Mouse (Mus musculus): ENCODE measurements at regions not wholly inside any gene's neighbourhood (a gene's known extent, or its start where the extent isn't known, plus 50 kb on each side); places are given as distances from the start of the nearest gene placed in this dataset.
"Not testable (repeated sequence)": the region's sequence is repeated elsewhere in the genome, so short reads cannot be mapped to it uniquely, and the experiment has no call there.

DNA sequence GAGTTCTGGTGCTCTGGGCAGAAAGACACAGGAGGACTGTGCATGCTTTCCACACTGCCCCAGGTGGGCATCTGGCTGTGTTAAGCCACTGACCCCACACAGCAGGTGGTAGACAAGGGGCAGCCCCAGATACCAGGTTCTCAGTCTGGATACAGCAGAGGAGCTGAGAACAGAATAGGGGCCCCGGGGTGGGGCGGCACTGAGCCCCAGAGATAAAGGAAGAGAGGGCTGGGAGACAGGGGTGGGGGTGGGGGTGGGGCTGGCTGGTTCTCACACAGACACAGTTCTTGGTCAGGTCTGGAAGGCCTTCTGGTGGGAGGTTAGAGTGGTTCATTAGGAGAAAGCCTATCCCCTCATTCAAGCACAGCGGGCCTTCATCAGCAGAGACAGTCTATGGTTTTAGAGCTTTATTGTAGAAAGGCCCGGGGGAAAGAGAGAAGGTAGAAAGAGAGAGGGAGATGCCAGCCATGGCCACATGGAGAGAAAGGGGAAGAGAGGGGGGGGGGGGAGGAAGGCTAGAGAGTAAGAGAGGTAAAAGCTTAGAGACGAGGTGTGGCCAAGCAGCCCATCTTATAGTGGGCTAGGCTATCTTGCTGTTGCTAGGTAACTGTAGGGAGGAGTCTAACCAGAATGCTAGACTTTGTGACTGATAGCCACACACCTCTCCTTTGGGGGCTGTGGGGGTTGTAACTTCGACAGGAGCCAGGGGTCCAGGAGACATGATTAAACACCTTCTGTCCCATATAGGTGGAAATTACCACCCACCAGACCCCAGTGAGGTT lies 1403.1 kb downstream of the Zfp704 start:
- no peaks in the 10 kb centered on the region for H3K27me3 ChIP-seq
- TF ChIP-seq CTCF (IDR thresholded peaks at IDR 0.05), result no peak
- ATAC-seq, result no peak
- in situ Hi-C loops (cut with MboI; ENCODE audit: low pct_unique_long_range_greater_than_20kb), result no loop called here
- POLR2A ChIA-PET, result no interaction called here
- no peak for DNase-seq (ENCODE audit: low read depth, low spot score)
- CTCF ChIA-PET, result no interaction called here

DNA sequence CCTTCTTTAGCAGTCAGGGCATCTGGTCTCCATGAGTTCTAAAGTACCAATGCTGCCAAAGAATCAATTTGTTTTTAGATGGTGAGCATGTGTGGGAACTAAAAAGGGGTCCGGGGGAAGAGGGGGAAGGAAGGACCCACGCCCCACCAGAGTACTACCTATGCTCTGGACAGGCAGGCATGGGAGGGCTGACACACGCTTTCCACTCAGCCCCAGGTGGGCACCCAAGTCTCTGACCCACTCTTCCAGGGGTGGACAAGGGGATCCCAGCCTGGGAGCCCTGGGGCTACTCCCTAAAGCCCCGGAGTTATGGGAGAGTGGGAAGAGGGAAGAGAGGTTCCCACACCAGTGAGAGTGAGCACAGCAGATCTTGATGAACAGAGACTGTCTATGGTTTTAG lies 1446.9 kb downstream of the Zfp704 start:
- no peak for TF ChIP-seq CTCF (IDR thresholded peaks at IDR 0.05)
- ChIA-PET POLR2A (interaction anchor here (0.5 kb wide), 1 partner anchor 1641 kb away, joined by 5 read pairs; no protein-coding TSS in a partner anchor), CTCF (no interaction called here)
- in situ Hi-C loops (cut with MboI; ENCODE audit: low pct_unique_long_range_greater_than_20kb), result no loop called here
- no peak for ATAC-seq
- no peak for DNase-seq (ENCODE audit: low read depth, low spot score)
- no peaks in the 10 kb centered on the region for H3K27me3 ChIP-seq

DNA sequence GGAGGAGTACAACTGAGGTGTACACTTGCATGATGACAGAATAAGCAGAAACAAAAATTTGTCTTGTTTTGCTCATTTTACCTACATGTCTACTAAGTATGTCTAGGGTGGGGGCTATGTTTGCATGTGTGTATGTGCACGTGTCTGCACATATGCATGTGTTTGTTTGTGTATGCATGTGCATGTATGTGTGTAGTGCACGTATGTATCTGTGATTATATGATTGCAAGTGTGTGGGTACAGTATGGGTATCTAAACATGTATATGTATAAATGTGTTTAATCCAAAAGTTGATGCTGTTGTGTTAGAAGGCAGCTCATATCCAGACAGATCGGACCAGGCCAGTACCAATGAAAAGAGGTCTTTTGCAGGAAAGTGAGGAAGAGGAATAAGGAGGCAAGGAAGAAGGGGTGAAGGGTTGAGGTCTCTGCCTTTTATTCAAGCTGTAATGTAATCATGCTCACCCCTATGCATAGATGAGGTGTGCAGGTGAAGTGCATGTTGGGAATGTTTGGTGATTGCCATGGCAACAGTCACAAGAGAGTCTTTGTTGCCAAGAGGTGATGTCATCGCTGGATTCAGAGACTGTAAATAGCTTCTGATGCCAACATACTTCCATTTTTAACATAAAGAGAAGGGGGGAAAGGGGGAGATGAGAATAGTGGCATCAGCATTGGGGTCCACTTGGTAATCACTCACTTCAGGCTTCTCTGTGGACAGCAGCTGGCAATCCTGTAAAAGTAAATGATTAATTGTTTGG lies 1447.7 kb downstream of the Zfp704 start:
- peak; percentile 29 for ATAC-seq
- in situ Hi-C loops (cut with MboI; ENCODE audit: low pct_unique_long_range_greater_than_20kb), result no loop called here
- POLR2A ChIA-PET, result no interaction called here
- TF ChIP-seq CTCF (IDR thresholded peaks at IDR 0.05), result no peak
- DNase-seq (ENCODE audit: low read depth, low spot score), result no peak
- H3K27me3 ChIP-seq, result no peaks in the 10 kb centered on the region
- CTCF ChIA-PET, result no interaction called here

DNA sequence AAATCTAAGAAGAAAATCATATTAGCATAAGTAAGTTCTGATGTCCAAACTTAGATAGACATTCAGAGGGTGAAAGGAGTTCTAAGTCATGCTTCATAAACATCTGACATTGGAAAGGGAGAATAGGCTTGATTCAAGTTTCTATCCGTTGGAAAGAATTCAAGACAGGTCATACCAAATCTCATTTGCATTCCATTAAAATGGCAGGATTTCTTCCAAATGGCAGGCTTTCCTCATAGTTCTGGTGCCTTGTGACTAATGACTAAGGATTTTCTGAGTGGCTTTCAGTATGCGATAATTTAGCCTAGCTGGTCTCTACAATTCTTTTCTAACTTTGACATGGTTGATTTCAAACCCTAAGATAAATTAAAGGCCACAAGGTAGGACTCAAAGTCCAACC lies 1466.9 kb downstream of the Zfp704 start:
- in situ Hi-C loops (cut with MboI; ENCODE audit: low pct_unique_long_range_greater_than_20kb), result no loop called here
- peak; percentile 26 for ATAC-seq
- DNase-seq (ENCODE audit: low read depth, low spot score), result no peak

DNA sequence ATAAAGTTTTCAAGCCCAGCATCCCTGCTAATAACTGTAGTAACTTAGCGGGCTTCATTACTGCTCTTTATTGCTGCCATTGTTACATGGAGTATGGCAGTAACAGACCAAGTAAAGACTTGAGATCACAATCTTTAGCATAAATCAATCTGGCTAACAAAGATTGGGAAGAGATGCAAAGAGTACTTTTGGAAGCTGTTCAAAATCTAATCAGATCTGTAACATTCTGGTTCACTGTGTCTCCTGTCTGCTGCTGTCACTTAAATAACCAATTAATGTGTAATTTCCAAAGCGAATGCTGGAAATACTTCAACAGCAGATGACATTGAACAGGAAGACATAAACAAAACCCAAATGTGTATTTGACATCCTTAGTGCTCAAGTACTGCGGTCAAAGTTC lies 1467.7 kb downstream of the Zfp704 start:
- POLR2A ChIA-PET, result no interaction called here
- CTCF ChIA-PET, result no interaction called here
- no peaks in the 10 kb centered on the region for H3K27me3 ChIP-seq
- in situ Hi-C loops (cut with MboI; ENCODE audit: low pct_unique_long_range_greater_than_20kb), result no loop called here
- DNase-seq (ENCODE audit: low read depth, low spot score) (no peak), ATAC-seq (no peak)
- TF ChIP-seq CTCF (IDR thresholded peaks at IDR 0.05), result no peak

More for the DNA sequence above, 1466.9 kb downstream of the Zfp704 start:
- TF ChIP-seq CTCF (IDR thresholded peaks at IDR 0.05), result no peak
- no peaks in the 10 kb centered on the region for H3K27me3 ChIP-seq
- POLR2A ChIA-PET, result no interaction called here
- CTCF ChIA-PET, result interaction anchor here (1.0 kb wide), 1 partner anchor 19 kb away, joined by 3 read pairs; no protein-coding TSS in a partner anchor

DNA sequence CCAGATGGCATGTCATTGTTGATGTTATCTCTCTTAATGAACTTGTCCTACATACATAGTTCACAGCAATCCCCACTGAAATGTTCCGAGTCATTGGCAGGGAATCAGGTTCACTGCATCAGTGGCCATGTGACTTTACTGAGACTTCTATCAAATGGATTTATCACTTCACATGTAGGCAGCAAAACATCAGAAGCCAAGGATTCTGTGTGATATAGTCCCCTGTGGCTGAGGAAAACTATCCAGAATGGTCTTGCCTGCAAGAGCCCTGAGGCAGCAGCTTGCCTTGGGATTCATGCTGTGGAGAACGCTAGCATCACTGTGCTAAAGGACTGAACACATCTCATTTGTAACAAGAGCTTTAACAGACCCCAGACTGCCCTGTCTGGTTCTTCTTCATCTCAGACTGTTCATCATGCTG lies 1468.2 kb downstream of the Zfp704 start:
- no peak for TF ChIP-seq CTCF (IDR thresholded peaks at IDR 0.05)
- ChIA-PET POLR2A (no interaction called here), CTCF (no interaction called here)
- in situ Hi-C loops (cut with MboI; ENCODE audit: low pct_unique_long_range_greater_than_20kb), result no loop called here
- ATAC-seq (no peak), DNase-seq (ENCODE audit: low read depth, low spot score) (no peak)
- no peaks in the 10 kb centered on the region for H3K27me3 ChIP-seq

DNA sequence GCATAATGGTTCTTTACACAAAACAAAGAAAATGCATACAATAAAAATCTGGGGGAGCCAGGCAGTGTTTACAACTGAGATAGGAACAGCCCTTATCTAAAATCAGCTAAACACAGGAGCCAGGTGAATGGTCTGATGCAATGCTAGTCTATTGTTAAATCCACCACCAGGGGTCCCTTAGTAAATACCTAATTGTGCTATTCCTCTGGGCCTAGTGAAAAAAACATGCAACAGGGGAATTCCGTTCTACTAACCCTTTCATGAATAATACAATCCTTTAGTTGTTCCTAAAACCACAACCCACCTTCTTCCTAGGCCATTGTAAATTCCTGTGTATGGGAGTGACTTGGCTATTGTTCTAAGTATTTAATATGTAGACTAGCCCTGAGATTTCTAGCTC lies 1486.2 kb downstream of the Zfp704 start:
- in situ Hi-C loops (cut with MboI; ENCODE audit: low pct_unique_long_range_greater_than_20kb); POLR2A ChIA-PET; DNase-seq (ENCODE audit: low read depth, low spot score); ATAC-seq; H3K27me3 ChIP-seq: not testable (repeated sequence)
- CTCF ChIA-PET, result interaction anchor here (1.0 to 1.5 kb wide), 6 partner anchors 12 to 111 kb away, joined by 3 read pairs; no protein-coding TSS in a partner anchor
- TF ChIP-seq CTCF (IDR thresholded peaks at IDR 0.05), result peak; percentile 54

DNA sequence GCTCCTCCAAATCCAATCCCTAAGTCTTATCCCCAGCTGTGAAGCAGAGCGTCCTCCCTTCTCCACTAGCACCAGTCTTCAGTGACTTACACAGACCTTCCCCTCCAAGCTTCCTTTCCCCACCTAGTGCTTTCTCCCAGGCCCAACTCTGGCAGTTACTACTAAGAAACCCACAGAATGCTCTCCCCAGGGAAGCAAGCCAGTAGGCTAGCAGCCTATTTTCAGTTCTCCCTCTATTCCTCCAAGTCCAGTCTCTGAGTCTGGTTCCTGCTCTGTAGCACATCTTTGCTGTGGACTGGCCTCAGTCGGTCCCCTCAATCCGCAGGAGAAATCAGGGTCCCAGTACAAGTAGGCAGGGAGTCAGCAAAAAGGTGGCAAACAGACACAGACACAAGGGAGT lies 1486.7 kb downstream of the Zfp704 start:
- TF ChIP-seq CTCF (IDR thresholded peaks at IDR 0.05), result no peak
- POLR2A ChIA-PET, result no interaction called here

DNA sequence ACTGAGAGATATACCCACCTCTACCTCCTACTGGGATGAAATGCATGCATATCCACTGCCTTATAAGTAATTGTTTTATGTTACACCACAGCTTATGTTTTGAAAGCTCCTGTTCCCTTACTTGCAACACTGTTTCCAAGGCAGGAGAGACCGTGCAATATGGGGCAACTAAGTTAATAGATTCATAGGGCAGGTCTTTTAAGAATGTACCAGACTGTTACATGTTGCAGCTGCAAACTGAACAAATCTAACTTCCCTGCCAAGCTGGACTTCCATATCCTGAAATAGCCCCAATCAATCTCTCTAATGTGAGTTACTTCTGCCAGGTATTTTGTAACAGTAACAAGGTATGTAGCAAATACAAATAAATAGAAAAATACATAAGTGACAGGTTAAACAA lies 1478.0 kb upstream of the 1700008P02Rik start:
- H3K27me3 ChIP-seq, result no peaks in the 10 kb centered on the region
- DNase-seq (ENCODE audit: low read depth, low spot score), result no peak
- no peak for TF ChIP-seq CTCF (IDR thresholded peaks at IDR 0.05)
- no peak for ATAC-seq
- POLR2A ChIA-PET, result no interaction called here
- CTCF ChIA-PET, result no interaction called here
- in situ Hi-C loops (cut with MboI; ENCODE audit: low pct_unique_long_range_greater_than_20kb), result no loop called here

More for the DNA sequence above, 1486.7 kb downstream of the Zfp704 start:
- CTCF ChIA-PET, result interaction anchor here (1.0 to 1.5 kb wide), 4 partner anchors 13 to 111 kb away, joined by 3 read pairs; no protein-coding TSS in a partner anchor
- H3K27me3 ChIP-seq, result no peaks in the 10 kb centered on the region
- ATAC-seq, result no peak
- in situ Hi-C loops (cut with MboI; ENCODE audit: low pct_unique_long_range_greater_than_20kb), result no loop called here
- DNase-seq (ENCODE audit: low read depth, low spot score), result no peak

DNA sequence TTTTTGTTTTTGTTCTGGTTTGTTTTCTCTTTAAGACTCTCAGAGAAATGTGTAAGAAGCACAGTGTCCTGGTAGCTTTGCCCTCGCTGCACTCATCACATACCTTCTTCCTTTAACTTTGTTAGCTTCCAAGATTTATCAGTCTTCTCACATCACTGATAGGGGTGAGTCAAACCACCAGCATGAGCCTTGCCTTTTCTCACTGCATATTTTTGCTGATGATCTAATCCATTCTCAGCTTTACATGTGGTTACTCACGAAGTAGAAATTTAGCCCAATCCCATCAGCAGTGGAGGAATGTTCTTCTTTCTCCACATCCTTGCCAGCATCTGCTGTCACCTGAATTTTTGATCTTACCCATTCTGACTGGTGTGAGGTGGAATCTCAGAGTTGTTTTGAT lies 1464.5 kb upstream of the 1700008P02Rik start:
- ATAC-seq (peak; percentile 99), DNase-seq (ENCODE audit: low read depth, low spot score) (peak; percentile 54)
- in situ Hi-C loops (cut with MboI; ENCODE audit: low pct_unique_long_range_greater_than_20kb), result no loop called here
- no peaks in the 10 kb centered on the region for H3K27me3 ChIP-seq
- no peak for TF ChIP-seq CTCF (IDR thresholded peaks at IDR 0.05)
- CTCF ChIA-PET, result interaction anchor here (1.0 to 1.2 kb wide), 2 partner anchors 16 kb away, joined by 3 read pairs; no protein-coding TSS in a partner anchor
- POLR2A ChIA-PET, result no interaction called here

DNA sequence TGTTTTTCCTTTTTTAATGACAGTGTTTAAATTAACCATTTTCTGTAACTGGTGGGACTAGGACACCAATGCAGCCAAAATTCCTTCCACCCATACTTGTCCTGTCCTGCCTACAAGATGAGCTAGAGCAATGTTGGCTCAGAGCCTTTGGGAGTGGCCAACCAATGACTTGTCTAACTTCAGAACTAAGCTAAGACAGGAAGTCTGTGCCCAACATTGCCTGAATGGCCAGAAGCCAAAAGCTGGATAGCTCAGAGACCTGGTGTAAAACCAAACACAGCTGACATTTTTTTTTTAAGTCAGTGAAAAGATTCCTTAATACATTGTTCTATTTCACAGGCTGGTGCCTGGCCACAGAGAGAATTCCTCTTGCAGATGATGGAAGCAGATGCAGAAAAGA lies 1433.5 kb upstream of the 1700008P02Rik start:
- CTCF ChIA-PET, result interaction anchor here (1.3 kb wide), 1 partner anchor 11 kb away, joined by 4 read pairs; no protein-coding TSS in a partner anchor
- in situ Hi-C loops (cut with MboI; ENCODE audit: low pct_unique_long_range_greater_than_20kb), result no loop called here
- no peaks in the 10 kb centered on the region for H3K27me3 ChIP-seq
- DNase-seq (ENCODE audit: low read depth, low spot score), result peak; percentile 17
- TF ChIP-seq CTCF (IDR thresholded peaks at IDR 0.05), result no peak
- no peak for ATAC-seq
- POLR2A ChIA-PET, result interaction anchor here (0.5 kb wide), 1 partner anchor 28 kb away, joined by 3 read pairs; no protein-coding TSS in a partner anchor
